Mouse (Mus musculus) spleen, adult 12 weeks (tissue): ENCODE data around the gene F3.

ENCODE experiments used
- DNase-seq: peaks from one replicate; pipeline ENCODE4 v3.0.0; 2022; ENCODE audit warnings: low spot score

Gene F3

DNA sequence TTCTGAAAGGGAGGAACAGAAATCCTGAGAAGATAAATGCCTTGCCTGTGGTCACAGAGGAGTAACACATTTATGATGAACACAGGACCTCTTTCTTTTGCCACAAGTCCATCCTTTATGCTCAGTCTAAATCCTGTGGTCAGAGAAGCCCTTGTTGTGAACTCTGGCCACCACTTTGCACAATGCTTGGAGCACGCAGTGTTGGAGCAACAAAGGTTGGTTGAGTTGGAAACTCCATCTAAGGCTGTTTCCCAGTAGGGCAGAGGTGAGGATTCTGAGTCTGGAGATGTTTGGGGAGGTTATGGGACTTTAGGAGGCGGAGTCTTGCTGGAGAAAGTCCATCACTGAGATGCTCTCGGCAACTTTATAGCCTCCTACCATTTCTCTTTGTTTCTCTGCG, 16.2 kb upstream of the F3 start:
- no peak for DNase-seq

DNA sequence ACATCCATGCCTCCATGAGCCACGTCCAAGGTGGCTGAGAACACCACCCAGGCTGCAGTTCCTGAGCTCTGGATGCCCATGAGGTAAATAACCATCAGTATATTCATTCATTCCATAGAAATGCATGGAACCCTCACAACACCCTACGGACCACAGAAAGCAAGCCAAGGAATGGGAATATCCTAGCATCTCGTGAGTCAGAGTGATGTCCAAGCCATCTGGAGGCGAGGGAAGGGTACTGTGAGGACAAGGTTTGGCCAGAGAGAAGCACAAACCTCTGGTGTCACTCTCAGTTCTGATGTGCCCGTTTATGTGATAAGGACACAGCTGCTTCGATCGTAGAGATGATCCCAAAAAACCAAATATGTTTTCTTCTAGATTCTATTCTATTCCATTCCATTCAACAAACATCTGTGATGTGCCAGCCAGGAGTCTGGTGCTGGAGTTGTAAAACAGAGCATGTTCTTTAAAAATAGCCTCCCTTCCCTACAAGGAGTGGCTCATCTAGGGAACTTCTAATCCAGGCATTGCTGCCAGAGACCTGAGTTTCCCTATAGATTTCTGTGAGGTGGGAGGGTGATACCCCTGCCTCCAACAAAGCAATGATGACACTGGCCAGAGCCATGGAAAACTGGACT, 12.3 kb upstream of the F3 start:
- no peak for DNase-seq

DNA sequence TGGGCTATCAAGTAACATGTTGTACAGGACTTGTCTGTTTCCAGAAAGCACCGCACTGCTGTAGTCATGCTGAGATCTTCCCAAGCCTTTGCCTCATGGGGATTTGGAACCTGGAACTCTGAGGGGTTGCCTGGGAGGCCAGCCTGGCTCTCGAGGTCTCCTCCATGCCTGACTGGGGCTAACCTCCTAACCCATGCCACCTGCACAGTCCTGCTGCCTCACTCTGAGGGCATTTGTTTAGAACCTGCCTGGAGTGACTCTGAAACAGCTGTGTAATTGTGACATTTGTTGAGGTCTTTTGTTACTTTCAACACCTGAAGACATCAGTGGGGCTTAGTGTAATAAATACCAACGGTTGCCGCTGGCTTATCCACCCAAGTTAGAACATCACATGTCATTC, 11.1 kb upstream of the F3 start:
- DNase-seq = no peak

DNA sequence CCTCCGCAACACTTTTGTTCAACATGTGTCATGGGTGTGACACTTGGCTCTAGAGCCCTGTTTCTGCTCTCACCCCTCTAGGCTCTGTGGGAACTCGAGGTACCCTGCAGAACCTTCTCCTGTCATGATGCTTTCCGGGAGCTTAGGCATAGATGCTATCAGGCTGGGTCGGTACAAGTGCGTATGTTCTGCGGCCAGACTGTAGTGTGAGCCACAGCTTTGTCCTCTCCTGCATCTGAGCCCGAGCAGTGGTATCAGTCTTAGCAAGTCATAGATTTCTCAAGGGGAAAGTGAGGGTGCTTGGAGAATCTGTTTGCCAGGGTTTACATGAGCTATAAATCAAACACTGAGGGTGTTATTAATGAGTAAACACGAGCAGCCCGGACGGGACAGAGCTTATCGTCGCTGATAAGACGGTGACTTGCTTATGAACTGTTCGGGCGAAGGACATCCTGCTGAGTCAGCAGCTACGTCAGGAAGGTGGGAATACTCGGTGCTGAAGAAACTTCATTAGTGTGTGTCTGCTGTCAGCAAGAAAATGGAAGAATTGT, 10.1 kb upstream of the F3 start:
- no peak for DNase-seq

DNA sequence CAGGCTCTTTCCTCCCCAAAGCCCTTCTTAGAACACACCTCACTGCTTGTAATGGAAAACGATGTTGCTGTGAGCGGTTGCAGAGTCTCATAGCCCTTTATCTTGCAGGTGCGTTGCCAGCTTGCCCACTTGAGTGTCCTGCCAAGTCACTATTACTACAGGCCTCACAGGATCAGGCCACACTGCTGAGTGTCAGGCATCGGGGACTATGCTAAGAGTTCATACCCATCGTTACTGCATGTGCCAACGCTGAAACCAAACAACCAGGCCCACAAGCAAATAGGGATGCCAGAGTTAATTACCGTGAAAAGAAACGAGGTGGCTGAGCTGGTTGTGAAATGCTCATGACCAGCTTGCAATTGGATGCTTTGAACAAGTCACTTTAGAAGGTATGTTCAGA, 9.5 kb upstream of the F3 start:
- DNase-seq = no peak

DNA sequence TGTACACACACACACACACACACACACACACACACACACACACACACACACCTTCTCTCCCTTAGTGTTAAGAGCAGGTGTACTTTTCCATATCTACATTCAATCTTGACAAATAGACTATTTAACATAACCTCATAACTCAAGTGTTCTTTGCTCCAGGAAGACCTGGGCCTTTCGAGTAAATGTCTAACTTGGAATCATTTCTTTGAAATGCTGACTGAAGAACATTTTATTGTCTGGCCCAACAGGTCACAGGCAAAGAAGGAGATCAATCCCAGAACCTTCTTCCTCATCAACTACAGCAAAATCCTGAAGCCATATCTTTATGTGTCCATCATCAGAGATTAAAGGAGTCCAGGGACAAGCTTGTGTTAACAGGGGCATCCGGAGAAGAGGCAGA, 8.9 kb upstream of the F3 start:
- DNase-seq = no peak

DNA sequence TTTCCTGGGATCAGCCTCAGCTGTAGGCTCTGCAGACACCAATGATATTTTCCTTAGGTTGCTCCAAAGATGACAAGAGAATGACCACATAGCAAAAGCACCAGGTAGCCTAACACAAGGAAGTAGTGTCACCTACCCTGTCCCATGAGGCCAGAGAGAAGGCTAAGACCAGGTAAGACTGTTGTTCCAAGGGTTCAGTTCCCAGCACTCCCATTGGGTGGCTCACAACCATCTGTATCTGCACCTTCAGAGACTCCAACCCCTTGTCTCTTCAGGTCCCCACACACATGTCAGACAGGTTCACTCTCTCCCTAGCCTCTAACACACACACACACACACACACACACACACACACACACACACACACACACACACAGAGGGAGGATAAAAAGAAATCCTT, 8.0 kb upstream of the F3 start:
- DNase-seq = no peak

DNA sequence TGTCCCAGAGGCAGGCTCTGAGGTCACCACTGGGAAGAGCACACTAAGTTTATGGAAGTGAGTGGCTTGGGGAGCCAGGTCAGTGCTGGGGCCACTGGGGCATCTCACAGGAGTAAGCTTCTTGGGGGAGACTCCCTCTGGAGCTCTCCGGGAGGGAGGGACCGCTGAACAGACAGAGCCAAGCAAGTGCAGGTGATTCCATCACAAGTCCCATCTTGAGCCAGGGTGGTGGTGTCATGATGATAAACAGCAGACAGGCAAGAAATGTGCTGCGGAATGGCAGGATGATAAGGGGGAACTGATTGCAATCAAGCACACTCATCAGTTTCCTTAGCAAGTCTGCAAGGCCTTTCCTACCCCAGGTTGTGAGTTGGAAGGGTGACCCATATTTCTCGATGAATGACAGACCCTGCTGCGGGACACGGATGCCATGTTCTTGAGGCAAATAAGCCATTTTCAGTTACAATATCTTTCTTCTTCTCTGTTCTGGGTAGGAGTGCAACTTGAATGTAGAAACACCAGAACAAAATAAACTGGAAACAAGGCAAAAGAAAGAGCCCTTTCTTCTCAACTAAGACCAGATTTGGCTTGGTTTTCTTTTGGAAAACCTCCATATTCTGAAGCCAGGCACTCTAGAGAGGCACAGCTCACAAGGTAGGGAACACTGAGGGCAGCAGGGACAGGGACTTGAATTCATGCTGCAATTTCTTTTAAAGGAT, 7.4 kb upstream of the F3 start:
- DNase-seq = no peak

DNA sequence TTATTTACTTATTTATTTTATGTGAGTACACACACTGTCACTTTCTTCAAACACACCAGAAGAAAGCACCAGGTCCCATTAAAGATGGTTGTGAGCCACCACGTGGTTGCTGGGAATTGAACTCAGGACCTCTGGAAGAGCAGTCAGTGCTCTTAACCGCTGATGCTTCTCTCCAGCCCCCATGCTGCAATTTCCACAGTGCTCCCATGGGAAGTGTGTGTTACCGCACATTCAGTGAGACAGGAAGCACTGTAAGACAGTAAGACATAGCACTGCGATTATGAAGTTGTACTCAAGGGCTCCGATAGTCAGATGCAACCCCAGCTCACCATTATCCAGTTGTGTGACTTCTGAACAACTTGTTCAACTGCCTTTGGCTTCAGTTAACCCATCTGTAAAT, 6.9 kb upstream of the F3 start:
- no peak for DNase-seq

DNA sequence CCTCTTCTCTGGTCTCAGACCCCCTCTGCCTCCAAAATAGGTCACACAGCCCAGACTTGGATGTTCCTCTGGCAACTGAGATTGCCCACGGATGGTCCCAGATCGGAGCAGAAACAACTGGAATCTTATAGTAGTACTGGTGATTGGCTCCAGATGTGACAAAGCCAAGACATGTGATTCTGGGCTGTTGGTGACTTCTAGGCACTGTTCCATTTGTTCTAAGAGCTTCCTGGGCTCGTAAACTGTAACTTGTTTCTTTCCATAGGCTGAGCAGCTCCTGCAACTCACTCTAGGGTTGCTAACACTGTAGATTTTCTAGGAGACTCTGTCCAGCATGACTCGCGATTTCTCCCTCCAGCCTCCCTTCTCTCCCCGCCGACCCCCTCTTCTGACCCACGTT, 4.7 kb upstream of the F3 start:
- DNase-seq = no peak

DNA sequence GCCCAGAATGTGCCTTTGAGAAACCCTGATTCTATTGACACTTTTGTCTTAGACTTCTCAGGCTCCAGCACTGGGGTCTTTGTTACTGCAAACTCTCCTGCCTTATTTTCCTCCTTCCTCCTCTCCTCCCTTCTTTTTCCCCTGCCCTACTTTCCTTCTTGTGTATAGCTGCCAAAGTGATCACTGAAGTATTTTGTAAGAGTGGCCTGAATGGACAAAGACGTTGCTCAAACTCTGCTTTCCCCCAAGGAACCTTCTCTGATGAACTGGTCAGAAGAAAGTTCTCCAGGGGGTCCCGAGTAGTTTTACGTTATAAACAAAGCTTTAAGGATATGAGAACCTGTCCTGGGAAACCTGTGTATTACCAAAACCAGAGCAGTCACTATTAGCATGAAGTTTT, 3.6 kb upstream of the F3 start:
- DNase-seq = no peak

DNA sequence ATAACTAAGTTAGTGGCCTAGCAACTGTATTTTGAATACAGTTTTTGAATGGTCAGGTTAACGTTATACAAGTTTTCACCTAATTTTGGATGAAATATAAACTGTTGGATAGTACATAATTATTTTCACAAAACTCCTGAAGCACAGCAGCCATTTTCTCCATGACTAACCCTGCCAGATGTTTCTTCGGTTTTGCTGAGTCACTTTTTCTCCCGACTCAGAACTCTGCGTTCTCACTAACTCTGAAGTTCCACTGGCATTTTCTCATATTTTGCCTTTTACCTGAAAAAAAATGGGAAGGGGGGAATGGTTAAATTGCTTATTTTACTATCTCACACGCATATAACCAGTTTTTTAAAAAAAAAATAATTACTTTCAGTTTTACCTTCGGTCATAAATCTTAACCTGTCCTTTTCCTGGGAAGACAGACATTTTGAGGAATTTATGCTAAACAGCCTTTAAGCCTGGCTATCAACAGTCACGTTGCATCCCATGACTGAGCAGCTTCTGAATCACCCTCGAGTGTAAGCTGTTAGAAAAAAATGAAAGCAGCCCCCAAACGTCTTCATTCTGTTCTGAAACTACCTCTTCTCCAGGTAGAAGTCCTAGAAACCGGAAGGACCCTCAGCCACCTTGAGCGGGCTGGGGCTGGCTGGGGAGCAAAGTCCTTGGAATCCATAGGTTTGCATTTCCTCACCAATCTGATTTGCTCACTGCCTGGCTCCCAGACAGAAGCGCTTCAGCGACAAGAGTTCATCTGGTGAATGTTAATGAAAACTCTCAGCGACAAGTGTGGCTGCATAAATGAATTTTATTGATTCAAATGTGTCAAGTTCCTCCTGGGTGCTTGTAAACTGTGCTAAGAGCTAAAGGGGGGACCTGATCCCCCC, 2.3 kb upstream of the F3 start:
- no peak for DNase-seq

DNA sequence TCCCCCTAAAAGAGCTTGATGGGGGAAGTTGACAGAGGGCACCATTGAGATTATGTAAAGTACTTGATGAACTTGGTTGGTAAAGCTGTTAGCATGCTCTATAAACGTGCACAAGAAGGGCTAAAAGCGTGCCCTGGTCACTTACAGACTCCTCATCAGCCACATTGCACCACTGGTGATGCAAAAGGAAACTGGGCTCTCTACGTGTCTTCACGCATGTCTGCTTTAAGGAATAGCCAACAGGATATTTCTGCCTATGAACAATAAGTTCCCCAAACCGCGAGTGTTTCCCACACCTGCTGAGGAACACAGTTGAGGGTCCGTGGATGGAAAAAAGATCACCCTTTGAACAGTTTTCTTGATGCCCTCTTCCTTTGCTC, 1.7 kb upstream of the F3 start:
- DNase-seq = no peak

DNA sequence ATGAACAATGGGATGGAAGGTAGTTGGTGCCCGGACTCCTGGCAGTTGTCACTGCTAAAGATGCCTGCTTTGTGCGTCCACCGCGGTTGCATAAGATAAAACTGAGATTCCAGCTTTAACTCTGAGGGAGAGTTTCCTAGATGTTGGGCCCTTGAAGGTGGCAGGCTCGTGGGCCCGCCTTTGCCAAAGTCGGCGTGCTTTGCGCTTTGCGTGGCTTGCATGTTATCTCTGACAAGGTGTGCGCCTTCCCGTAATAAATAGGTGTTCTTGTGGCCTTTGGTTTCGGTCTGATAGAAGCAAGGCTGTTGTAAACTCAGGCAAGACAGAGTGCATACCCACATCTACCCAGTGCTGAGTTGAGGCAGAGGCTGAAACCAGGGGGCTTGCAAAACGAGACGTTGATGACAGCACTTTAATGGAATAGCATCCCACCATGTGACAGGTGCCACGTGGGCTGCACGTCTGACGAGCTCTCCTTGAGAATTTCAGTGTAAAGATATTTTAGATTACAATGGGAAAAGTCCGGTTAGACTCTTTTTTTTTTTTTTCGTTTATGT, 709 bp downstream of the F3 start:
- no peak for DNase-seq

DNA sequence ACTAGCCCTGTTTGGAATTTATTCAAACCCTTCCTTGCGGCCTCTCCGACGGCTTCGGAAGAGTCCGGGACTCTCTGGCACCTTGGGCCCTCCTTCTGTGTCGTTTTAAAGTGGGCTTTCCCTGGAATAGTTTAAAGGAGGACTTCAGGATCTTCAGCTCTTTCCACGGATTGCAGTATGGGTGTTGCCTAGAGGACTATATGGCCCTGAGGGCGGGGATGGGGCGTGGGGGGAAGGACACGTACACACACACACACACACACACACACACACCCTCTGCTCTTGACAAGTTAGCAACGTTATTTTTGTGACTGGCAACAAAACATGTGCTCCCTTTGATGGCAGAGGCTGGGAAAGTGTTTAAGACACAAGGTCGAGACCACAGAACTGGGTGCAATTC, 1.2 kb downstream of the F3 start:
- DNase-seq = no peak

DNA sequence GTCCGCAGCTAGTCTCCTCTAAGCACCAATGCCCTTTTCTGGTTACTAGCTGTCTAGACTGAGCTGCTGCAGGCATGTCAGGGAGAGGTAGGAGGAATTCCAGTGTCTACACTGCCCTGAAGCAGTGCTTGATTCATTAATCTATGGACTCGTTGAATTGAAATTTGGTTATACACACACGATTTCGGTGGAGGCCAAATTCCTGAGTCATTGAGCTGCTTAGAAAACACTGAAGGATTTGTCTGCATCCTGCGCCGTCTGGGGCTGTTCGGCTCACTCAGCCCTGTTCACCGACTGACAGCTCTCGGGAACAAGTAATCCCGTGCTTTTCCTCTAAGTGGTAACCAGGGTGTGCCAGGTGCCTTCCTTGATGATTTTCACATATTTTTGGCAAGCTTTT, 2.3 kb downstream of the F3 start:
- DNase-seq = no peak

DNA sequence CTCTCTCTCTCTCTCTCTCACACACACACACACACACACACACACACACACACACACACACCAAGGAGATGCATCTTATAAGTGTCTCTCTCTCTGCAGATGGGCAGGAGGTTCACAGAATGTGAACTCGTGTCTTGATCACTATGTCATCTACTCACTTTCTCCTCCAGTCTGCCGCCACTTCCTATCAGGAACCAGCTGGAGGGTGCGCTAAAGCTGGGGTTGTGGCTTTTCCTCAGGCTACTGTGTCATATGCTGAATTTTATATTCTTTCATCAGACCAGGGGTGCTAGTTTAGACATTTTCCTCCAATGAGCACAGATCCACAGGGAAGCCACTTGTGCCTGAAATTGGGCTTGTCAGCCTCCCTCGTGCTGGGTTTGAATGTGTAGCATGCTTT, 6.3 kb downstream of the F3 start:
- DNase-seq = no peak

DNA sequence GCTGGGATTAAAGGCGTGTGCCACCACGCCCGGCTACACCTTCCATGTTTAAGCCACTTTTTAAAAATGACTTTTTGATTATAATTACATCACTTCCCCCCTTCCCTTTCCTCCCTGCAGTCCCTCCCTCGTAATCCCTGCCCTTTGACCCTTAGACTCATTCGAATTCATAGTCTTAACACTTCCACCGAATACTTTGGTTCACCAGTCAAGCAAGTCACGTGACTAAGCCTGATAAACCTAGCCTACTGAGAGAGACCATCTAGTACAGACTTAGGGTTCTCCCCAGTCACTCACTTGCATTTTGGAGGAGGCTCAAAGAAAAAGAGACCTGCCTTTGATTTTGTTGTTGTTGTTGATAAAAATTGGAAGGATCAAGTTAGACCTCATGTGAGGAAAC, 12.2 kb downstream of the F3 start:
- DNase-seq = no peak

DNA sequence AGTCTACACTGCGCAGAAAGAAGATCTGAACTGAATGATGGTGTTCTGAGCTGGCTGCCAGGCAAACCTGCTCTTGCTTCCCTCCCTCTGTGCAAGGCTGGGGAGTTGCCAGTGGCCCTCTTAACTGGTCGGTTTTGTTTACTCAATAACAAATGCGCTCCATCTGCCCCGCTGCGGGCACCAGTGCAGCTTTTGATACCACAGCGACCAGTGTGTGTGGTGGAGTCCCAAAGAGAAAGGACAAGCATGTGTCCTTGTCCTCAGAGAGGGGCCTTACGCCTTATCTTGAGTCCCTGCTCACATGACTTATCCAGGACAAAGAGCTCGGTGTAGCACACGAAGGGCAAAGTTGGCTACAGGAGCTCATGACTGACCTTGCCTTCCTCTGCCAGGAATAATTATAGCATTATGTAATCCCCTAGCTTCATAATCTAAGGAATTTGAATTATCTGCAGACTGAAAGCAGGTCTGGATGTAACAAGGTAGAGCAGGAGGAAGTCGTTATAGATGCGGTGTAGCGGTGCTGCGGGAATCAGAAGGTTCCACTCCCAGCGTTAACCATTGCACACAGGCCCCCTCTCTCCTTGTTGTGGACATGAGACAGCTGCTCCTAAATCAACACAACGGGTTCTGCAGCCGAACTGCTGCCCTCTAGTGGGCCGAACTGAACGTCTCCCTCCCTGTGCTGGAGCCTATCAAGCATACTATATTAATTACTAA, 12.8 kb downstream of the F3 start:
- peak; percentile 17 for DNase-seq

DNA sequence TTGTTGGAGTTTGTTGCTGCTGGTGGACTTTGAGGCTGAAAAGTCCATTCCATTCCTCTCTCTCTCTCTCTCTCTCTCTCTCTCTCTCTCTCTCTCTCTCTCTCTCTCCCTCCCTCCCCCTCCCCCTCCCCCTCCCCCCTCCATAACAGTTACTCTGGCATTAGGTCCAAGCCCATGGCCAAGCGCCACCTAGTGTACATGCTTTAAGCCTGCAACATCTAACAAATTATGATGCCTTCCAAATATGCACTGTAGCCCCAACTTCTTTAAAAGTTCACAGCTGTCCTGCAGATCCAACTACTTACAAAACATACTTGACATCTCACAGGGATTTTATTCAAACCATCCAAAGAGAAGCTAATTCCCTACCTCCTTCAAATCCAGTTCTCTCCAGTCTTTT, 14.1 kb downstream of the F3 start:
- DNase-seq = no peak

DNA sequence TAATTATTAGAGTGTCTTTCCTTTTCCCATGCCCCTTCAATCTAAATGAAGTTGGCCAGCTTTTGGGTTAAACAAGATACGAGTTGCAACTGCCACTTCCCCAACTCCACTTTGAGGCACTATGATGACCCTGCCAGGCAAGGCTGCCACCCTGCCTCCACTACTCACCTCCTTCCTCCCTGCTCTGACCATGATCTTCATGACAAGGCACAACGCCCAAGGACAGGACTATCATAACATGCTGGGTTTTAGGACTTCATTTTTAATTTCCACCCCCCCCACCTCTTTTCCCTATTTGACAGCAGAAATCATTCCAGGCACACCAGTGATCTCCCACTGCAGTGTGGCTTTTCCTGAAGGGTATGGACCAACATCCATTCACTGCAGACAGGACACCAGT, 14.6 kb downstream of the F3 start:
- no peak for DNase-seq

DNA sequence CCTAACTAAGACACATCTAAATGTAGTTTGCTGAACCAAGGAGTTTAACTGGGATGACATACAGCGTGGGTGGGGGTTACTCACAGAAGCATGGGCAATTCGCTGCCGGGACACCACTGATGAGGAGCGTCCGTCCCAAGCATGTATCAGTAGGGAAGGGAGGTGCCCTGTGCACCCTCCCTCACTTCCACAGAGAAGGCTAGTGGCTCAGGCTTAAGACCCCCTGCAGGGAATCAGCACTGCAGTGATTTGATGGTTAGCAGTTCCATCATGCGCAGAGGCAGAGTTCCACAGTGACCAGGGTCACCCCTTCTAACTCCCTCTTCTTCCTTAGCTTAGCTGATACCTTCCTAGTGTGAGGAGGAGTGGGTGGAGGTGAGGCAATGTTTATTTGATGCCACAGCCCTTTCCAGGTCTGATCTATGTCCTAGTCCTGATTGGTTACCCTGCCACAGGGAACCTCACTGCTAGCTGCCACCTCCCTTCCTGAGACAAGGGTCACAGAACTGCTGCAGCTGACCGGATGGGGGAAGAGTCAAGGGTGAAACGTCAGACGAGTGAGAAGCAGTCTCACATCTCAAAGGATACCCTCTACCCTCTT, 15.5 kb downstream of the F3 start:
- no peak for DNase-seq
